Mouse (Mus musculus): ENCODE data around the gene Calhm2. TPM values are rescaled to one million over a fixed set of nuclear protein-coding genes. Genes with fewer than 3 reads are reported as not detected.

Gene Calhm2
- polyA plus RNA-seq, 1 experiment from 2014 or later, result 0.84 TPM

DNA sequence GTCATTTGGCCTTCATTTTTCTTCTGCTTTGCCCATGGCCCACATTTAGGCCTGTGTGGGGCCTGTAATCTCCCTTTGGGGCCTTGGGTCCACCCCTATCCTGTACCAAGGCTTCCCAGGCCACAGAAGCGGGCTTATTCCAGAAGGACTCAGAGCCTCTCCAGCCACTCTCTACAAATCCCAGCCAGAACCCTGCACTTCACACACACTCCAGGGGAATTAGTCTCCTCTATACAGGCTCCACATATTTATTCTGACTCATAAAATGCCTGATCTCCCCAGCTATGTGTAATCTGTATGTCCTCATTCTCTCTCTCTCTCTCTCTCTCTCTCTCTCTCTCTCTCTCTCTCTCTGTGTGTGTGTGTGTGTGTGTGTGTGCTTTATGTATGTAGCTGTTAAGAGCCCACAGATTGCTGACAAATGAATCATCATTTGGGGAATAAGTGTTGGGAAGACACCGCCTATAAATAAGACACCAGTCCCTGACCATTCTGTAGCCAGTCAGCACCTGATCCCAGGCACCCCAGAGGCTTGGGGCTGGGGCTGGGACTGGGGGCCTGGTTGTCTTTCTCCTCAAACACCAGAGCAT lies 38.9 kb upstream of the Calhm2 start:
- Histone ChIP-seq H3K4me1 (replicated peaks; ENCODE audit: control insufficient read depth, insufficient read depth, low read length) (peaks cover 15% of the 10 kb centered on the region), H3K4me3 (replicated peaks; ENCODE audit: low read length) (no peak overlapping the region), H3K9me3 (ENCODE audit: control insufficient read depth, low read length) (peaks cover 4% of the 10 kb centered on the region; the same call in 1 of the 2 replicates), H3K27me3 (replicated peaks; ENCODE audit: control insufficient read depth, insufficient read depth, low read length) (peaks cover 19% of the 10 kb centered on the region), H3K27ac (ENCODE audit: low read length) (no peak overlapping the region), H3K4me2 (ENCODE audit: low read length) (no peak overlapping the region), H3K36me3 (ENCODE audit: control insufficient read depth, insufficient read depth) (no peaks in the 10 kb centered on the region), H3K9ac (replicated peaks; ENCODE audit: low read depth, low read length) (no peak overlapping the region)
- WGBS, result 82% methylated on average over 2 of the region's 2 CpGs
- no peak for ATAC-seq

GRCm38 (mm10) chr19:47175472-47175871 lies 37.4 kb upstream of the Calhm2 start:
- Histone ChIP-seq H3K4me1 (replicated peaks; ENCODE audit: control insufficient read depth, insufficient read depth, low read length) (peaks cover 13% of the 10 kb centered on the region), H3K4me3 (replicated peaks; ENCODE audit: low read length) (no peak overlapping the region), H3K9me3 (ENCODE audit: control insufficient read depth, low read length) (no peaks in the 10 kb centered on the region), H3K4me2 (ENCODE audit: low read length) (no peak overlapping the region), H3K36me3 (ENCODE audit: control insufficient read depth, insufficient read depth) (no peaks in the 10 kb centered on the region), H3K27me3 (replicated peaks; ENCODE audit: control insufficient read depth, insufficient read depth, low read length) (peaks cover 13% of the 10 kb centered on the region), H3K27ac (ENCODE audit: low read length) (no peak overlapping the region), H3K9ac (replicated peaks; ENCODE audit: low read depth, low read length) (no peak overlapping the region)
- no peak for ATAC-seq
- 66% methylated on average over 2 of the region's 2 CpGs for WGBS

DNA sequence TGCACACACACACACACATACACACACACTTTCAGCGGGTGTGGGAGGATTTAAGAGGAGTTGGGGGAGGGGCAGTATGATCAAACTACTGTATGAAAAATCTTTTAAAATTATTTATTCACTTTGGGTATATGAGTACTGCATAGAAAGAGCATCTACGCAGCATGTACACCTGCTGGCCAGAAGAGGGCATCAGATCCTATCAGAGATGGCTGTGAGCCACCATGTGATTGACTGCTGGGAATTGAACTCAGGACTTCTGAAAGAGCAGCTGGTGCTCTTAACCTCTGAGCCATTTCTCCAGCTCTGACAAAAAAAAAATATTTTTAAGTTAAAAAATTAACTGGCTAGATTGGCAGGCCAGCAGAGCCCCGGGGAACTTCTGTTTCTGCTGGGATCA lies 36.4 kb upstream of the Calhm2 start:
- Histone ChIP-seq H3K9ac (replicated peaks; ENCODE audit: low read depth, low read length) (no peak overlapping the region), H3K27ac (ENCODE audit: low read length) (no peak overlapping the region), H3K4me2 (ENCODE audit: low read length) (no peak overlapping the region), H3K9me3 (ENCODE audit: control insufficient read depth, low read length) (no peaks in the 10 kb centered on the region), H3K27me3 (replicated peaks; ENCODE audit: control insufficient read depth, insufficient read depth, low read length) (peaks cover 4% of the 10 kb centered on the region; the same call in 1 of the 2 replicates), H3K36me3 (ENCODE audit: control insufficient read depth, insufficient read depth) (no peaks in the 10 kb centered on the region), H3K4me3 (replicated peaks; ENCODE audit: low read length) (no peak overlapping the region), H3K4me1 (replicated peaks; ENCODE audit: control insufficient read depth, insufficient read depth, low read length) (peaks cover 5% of the 10 kb centered on the region)
- 46% methylated on average over 3 of the region's 3 CpGs for WGBS
- no peak for ATAC-seq

GRCm38 (mm10) chr19:47168793-47169412 lies 30.8 kb upstream of the Calhm2 start:
- ATAC-seq, result peak; percentile 70; the same call in 1 of the 2 replicates
- 23% methylated on average over 11 of the region's 11 CpGs for WGBS
- H3K9me3 ChIP-seq (ENCODE audit: control insufficient read depth, low read length), result no peaks in the 10 kb centered on the region

DNA sequence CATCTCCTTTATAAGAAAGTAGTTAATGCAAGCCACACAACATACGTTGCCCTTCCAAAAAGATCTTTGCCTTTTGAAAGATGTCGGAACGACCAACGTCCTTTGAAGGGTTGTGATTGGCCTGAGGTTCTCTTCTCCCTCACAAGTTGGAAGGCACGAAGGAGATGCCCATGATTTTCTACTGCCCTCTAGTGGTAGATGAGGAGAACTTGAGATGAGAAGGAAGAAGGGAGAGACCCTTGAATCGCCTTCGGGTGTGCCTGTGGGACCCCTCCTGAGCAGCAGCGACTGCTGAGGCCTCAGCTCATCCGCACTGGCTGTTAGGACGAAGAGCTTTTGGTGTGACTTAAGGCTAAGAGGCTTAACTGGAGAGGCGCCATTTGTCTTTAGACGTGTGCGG lies 30.1 kb upstream of the Calhm2 start:
- H3K9me3 ChIP-seq (ENCODE audit: control insufficient read depth, low read length), result no peaks in the 10 kb centered on the region
- H3K4me2 ChIP-seq (ENCODE audit: low read length), result peak overlapping the region; percentile 16
- no peaks in the 10 kb centered on the region for H3K36me3 ChIP-seq (ENCODE audit: control insufficient read depth, insufficient read depth)
- WGBS, result 8% methylated on average over 13 of the region's 13 CpGs
- no peaks in the 10 kb centered on the region for H3K4me1 ChIP-seq (replicated peaks; ENCODE audit: control insufficient read depth, insufficient read depth, low read length)
- peaks cover 3% of the 10 kb centered on the region; the same call in 1 of the 2 replicates for H3K27me3 ChIP-seq (replicated peaks; ENCODE audit: control insufficient read depth, insufficient read depth, low read length)
- no peak overlapping the region for H3K9ac ChIP-seq (replicated peaks; ENCODE audit: low read depth, low read length)
- no peak overlapping the region for H3K4me3 ChIP-seq (replicated peaks; ENCODE audit: low read length)
- no peak overlapping the region for H3K27ac ChIP-seq (ENCODE audit: low read length)
- ATAC-seq, result peak; percentile 23; the same call in 1 of the 2 replicates

More at GRCm38 (mm10) chr19:47168793-47169412, 30.8 kb upstream of the Calhm2 start:
- Histone ChIP-seq H3K4me2 (ENCODE audit: low read length) (peak overlapping the region; percentile 16), H3K4me3 (replicated peaks; ENCODE audit: low read length) (no peak overlapping the region), H3K9ac (replicated peaks; ENCODE audit: low read depth, low read length) (no peak overlapping the region), H3K27ac (ENCODE audit: low read length) (no peak overlapping the region), H3K27me3 (replicated peaks; ENCODE audit: control insufficient read depth, insufficient read depth, low read length) (peaks cover 3% of the 10 kb centered on the region; the same call in 1 of the 2 replicates), H3K4me1 (replicated peaks; ENCODE audit: control insufficient read depth, insufficient read depth, low read length) (no peaks in the 10 kb centered on the region), H3K36me3 (ENCODE audit: control insufficient read depth, insufficient read depth) (no peaks in the 10 kb centered on the region)

DNA sequence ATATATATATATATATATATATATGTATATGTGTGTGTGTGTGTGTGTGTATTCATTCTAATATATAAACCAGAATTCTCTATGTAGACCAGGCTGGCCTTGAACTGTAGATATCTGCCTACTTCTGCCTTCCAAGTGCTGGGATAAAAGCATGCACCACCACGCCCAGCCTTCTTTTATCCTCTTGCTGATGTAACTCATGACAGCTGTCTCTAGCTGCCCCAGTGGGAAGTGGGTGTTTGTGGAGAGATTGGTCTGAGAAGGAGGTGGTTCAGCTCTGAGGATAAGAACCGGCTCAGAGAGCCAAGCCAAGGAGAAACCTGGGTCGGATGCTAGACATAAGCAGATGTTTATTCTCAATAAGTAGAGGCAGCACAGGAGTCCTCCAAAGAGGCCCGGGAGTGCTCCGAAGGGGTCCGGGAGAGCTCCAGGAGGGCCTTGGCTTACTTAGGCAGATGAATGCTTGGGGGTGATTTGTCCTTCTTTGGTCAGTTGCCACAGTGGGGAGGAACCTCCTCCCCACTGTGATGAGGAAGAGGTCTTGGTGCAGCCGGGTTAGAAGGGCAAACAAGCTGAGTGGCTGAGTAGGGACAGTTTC lies 29.6 kb upstream of the Calhm2 start:
- no peak overlapping the region for H3K4me2 ChIP-seq (ENCODE audit: low read length)

GRCm38 (mm10) chr19:47166758-47167157 lies 28.7 kb upstream of the Calhm2 start:
- Histone ChIP-seq H3K4me1 (replicated peaks; ENCODE audit: control insufficient read depth, insufficient read depth, low read length) (no peaks in the 10 kb centered on the region), H3K36me3 (ENCODE audit: control insufficient read depth, insufficient read depth) (no peaks in the 10 kb centered on the region), H3K4me3 (replicated peaks; ENCODE audit: low read length) (no peak overlapping the region), H3K9me3 (ENCODE audit: control insufficient read depth, low read length) (no peaks in the 10 kb centered on the region), H3K27ac (ENCODE audit: low read length) (no peak overlapping the region), H3K27me3 (replicated peaks; ENCODE audit: control insufficient read depth, insufficient read depth, low read length) (peaks cover 3% of the 10 kb centered on the region; the same call in 1 of the 2 replicates), H3K4me2 (ENCODE audit: low read length) (no peak overlapping the region), H3K9ac (replicated peaks; ENCODE audit: low read depth, low read length) (no peak overlapping the region)
- ATAC-seq, result no peak
- 14% methylated on average over 3 of the region's 3 CpGs for WGBS

More for the DNA sequence above, 29.6 kb upstream of the Calhm2 start:
- Histone ChIP-seq H3K4me3 (replicated peaks; ENCODE audit: low read length) (no peak overlapping the region), H3K9me3 (ENCODE audit: control insufficient read depth, low read length) (no peaks in the 10 kb centered on the region), H3K4me1 (replicated peaks; ENCODE audit: control insufficient read depth, insufficient read depth, low read length) (no peaks in the 10 kb centered on the region), H3K27me3 (replicated peaks; ENCODE audit: control insufficient read depth, insufficient read depth, low read length) (peaks cover 3% of the 10 kb centered on the region; the same call in 1 of the 2 replicates), H3K36me3 (ENCODE audit: control insufficient read depth, insufficient read depth) (no peaks in the 10 kb centered on the region), H3K9ac (replicated peaks; ENCODE audit: low read depth, low read length) (no peak overlapping the region), H3K27ac (ENCODE audit: low read length) (no peak overlapping the region)
- WGBS, result 49% methylated on average over 7 of the region's 7 CpGs
- no peak for ATAC-seq

- Histone ChIP-seq H3K4me1 (replicated peaks; ENCODE audit: control insufficient read depth, insufficient read depth, low read length) (no peaks in the 10 kb centered on the region), H3K4me2 (ENCODE audit: low read length) (no peak overlapping the region), H3K9me3 (ENCODE audit: control insufficient read depth, low read length) (no peaks in the 10 kb centered on the region), H3K27me3 (replicated peaks; ENCODE audit: control insufficient read depth, insufficient read depth, low read length) (peaks cover 3% of the 10 kb centered on the region; the same call in 1 of the 2 replicates), H3K9ac (replicated peaks; ENCODE audit: low read depth, low read length) (no peak overlapping the region), H3K36me3 (ENCODE audit: control insufficient read depth, insufficient read depth) (no peaks in the 10 kb centered on the region), H3K4me3 (replicated peaks; ENCODE audit: low read length) (no peak overlapping the region), H3K27ac (ENCODE audit: low read length) (no peak overlapping the region)
- 94% methylated on average over 6 of the region's 6 CpGs for WGBS
- ATAC-seq, result no peak
These were observed 25.2 kb upstream of the Calhm2 start for GRCm38 (mm10) chr19:47163176-47163744.

GRCm38 (mm10) chr19:47161669-47162068 lies 23.6 kb upstream of the Calhm2 start:
- Histone ChIP-seq H3K4me1 (replicated peaks; ENCODE audit: control insufficient read depth, insufficient read depth, low read length) (no peaks in the 10 kb centered on the region), H3K27ac (ENCODE audit: low read length) (no peak overlapping the region), H3K27me3 (replicated peaks; ENCODE audit: control insufficient read depth, insufficient read depth, low read length) (no peaks in the 10 kb centered on the region), H3K36me3 (ENCODE audit: control insufficient read depth, insufficient read depth) (no peaks in the 10 kb centered on the region), H3K4me3 (replicated peaks; ENCODE audit: low read length) (no peak overlapping the region), H3K4me2 (ENCODE audit: low read length) (no peak overlapping the region), H3K9me3 (ENCODE audit: control insufficient read depth, low read length) (no peaks in the 10 kb centered on the region), H3K9ac (replicated peaks; ENCODE audit: low read depth, low read length) (no peak overlapping the region)
- 57% methylated on average over 3 of the region's 4 CpGs for WGBS
- no peak for ATAC-seq

Data from forebrain, embryonic 16.5 days (tissue).